Mouse (Mus musculus) heart, postnatal 4 days (tissue): ENCODE measurements around the gene Gm8978. TPM values are rescaled to one million over a fixed set of nuclear protein-coding genes. Genes with fewer than 3 reads are reported as not detected.
A peak's percentile ranks its signal among the peaks of the same experiment; 100 is the strongest.
"Not testable (repeated sequence)": the region's sequence is repeated elsewhere in the genome, so short reads cannot be mapped to it uniquely, and the experiment has no call there.

ENCODE experiments used
- DNase-seq: peaks from one replicate; pipeline ENCODE4 v3.0.0; 2021
- microRNA-seq, 2 experiments: library from miRNA; unstranded; fragments of <30 nt; microRNA quantifications; one replicate each; pipeline ENCODE4 v1.2.0; 2021 to 2022
- total RNA-seq, 2 experiments: library from RNA; stranded (reverse); gene quantifications; 2 replicates each; pipeline ENCODE4 v1.2.3; 2021

Gene Gm8978
- total RNA-seq = not detected

GRCm38 (mm10) chr19:33625152-33625551 is at the start of gene Gm8978:
Gene Gm8978, minus strand, starts transcription at chr19:33625252.
- DNase-seq = not testable (repeated sequence)

- peak; percentile 61 for DNase-seq
These were observed 35.3 kb downstream of the Gm8978 start for GRCm38 (mm10) chr19:33589626-33590302.

- DNase-seq = not testable (repeated sequence)
These were observed 56.5 kb downstream of the Gm8978 start for GRCm38 (mm10) chr19:33568551-33568950.

Small RNA genes within 50 kb of the gene (microRNA-seq; reads per million reads assigned to microRNA genes)
- gene Gm27440 = 0 reads per million in 2 experiments

Other genes with a start within 250 kb of the Gm8978 start
- gene Rnls, start 233.0 kb downstream of the Gm8978 start, total RNA-seq = 10 to 100 TPM; 11.6 to 13.7 TPM
- under 1 TPM; 0.20 to 0.33 TPM for gene Lipo4, start 107.5 kb downstream of the Gm8978 start, total RNA-seq
- gene Lipo2, start 126.1 kb upstream of the Gm8978 start, total RNA-seq = under 1 TPM; 0.26 to 0.47 TPM
- 10 to 100 TPM; 11.5 to 11.9 TPM for gene Lipo3, start 136.7 kb upstream of the Gm8978 start, total RNA-seq
- gene Lipo1, start 162.2 kb upstream of the Gm8978 start, total RNA-seq = not detected